Mouse (Mus musculus) lung, postnatal 10 days (tissue): Measurements from ENCODE around the gene Tbl3.
A peak's percentile ranks its signal among the peaks of the same experiment; 100 is the strongest.
"Not testable (repeated sequence)": the region's sequence is repeated elsewhere in the genome, so short reads cannot be mapped to it uniquely, and the experiment has no call there.

Experiments
- DNase-seq: peaks from one replicate; pipeline ENCODE4 v3.0.0; 2021

The Tbl3 gene

DNA sequence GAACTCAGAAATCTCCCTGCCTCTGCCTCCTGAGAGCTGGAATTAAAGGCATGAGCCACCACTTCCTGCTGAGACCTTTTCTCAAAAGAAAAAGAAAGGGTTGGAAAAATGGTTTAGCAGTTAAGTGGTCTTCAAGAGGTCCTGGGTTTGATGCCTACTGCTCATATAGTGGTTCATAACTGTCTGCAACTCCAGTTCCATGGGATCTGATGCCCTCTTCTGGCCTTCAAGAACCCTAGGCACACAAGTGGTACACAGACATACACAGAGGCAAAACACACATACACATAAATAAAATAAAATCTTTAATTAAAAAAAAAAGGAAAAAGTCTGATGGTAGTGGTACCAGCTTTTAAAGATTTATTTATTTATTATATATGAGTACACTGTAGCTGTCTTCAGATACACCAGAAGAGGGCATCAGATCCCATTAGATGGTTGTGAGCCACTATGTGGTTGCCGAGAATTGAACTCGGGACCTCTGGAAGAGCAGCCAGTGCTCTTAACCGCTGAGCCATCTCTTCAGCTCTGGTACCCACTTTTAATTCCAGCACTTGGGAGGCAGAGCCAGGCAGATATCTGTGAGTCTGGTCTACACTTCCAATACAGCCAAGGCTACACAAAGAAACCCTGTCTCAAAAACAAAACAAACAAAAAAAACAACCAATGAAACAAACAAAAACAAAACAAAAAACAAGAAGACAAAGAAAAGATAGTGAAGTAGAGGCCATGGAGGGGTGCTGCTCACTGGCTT is 18.4 kb upstream of the Tbl3 start:
- no peak for DNase-seq

DNA sequence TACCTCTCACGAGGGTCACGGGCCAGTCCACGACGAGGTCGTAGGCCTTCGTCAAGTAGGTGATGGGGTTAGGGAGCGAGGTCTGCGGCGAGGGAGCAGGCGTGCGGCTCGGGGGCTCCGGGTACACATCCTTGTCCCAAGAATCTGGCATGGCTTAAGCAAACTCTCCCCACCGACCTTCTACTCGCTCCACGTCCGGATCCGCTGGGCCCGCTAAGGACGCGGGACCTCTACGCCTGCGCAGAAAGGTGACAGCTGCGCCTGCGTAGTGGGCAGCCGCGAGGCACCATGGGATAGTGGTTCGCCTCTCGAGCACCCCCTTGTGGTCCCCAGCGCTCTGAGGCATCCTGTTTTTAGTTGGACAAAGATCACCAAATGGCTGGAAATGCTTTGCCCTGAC is 16.7 kb upstream of the Tbl3 start, which contains the start of gene Ndufb10:
Gene Ndufb10, minus strand, starts transcription at position 295 of the 400 bp plus-strand sequence.
- peak; percentile 97 for DNase-seq

DNA sequence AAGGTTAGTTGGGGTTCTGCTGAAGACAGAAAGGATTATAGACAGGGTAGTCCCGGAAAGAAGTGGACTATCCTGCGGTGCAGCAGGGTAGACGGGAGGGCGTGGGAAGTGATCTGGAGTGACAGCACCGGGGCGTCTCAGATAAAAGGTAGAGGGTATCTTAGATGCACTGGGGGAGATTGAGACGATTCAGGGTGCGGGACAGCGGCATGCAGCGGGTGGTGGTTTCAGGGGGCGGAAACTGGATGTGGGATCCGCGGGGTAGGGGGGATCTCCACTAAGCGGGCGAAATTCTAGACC is 16.4 kb upstream of the Tbl3 start:
- DNase-seq = no peak

DNA sequence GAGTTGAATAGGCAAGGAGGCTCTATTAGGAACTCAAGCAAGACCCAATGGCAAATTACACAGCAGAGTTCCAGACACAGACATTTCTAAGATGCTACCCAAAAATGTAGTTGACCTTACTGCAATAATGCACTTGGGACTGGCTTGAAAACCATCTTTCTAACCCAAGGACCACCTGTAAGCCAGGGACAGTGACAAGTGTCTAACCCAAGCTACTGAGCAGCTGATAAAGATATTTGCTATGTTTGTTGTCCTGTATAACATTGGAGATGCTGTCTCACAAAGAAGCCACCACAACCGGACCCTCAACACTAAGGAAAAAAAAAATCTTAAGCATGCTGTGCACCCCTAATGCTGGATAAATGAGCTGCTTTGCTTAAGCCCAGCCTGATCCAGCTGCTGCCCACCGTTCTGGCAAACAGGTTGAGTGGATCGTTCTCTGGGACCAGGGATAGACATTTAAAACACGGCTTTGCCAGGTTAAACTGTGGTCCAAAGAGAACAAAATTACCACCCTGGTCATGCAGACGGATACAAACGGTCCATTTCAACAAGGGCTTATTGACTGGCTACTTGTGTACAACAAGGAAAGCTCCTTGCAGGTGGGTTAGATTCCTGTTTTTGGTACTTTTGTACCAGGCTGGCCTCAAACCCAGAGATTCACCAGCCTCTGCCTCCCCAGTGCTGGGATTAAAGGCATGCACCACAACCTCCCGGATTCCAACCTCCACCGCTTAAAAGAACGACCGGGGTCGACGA is 15.8 kb upstream of the Tbl3 start:
- DNase-seq = no peak

DNA sequence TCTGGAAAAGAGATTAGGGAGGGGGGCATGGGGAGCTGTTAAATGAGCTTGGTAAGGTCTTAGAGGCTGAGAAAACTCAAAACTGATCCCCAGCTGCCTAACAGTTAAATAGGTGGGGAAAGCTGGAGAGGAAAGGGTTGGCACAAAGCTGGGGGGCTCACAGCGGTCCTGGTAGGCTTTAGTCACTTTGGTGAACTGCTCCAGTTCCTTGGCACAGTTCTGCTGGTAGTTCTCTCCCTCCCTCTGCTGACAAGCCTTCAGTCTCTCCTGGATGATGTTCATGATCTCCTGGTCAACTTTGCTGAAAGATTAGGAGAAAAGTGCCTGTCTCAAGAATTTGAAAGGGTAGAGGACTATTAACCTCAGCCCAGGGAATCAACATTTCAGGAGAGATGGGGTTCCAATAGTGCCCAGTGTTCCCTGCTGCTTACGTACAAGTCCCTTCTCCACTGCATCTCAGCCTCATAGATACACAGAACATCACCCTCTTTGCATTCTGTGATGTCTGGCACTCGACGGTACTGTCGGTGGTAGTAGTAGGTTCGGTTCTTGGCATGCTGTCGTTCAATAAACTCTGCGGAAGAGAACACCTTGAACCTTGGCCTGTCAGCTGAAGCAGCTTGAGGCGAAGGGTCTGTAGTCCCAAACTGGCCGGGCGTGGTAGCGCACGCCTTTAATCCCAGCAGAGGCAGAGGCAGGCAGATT is 14.9 kb upstream of the Tbl3 start:
- DNase-seq = no peak

DNA sequence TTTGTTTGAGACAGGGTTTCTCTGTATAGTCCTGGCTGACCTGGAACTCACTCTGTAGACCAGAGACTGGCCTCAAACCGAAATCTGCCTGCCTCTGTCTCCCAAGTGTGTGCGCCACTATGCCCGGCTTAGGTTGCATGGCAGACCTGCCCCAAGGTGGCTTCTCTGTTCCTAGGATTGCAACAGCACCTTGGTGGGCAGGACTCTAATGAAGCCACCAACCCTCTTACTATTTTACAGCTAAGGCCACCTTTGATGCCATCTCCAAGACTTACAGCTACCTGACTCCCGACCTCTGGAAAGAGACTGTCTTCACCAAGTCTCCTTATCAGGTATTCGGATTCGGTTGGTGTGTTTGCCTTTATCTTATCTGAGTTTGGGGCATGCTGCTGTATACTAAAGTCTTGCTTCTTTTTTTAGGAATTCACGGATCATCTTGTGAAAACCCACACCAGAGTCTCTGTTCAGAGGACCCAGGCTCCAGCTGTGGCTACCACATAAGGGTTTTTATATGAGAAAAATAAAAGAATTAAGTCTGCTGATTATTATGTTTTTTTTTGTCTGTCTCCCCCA is 14.0 kb upstream of the Tbl3 start:
- not testable (repeated sequence) for DNase-seq

DNA sequence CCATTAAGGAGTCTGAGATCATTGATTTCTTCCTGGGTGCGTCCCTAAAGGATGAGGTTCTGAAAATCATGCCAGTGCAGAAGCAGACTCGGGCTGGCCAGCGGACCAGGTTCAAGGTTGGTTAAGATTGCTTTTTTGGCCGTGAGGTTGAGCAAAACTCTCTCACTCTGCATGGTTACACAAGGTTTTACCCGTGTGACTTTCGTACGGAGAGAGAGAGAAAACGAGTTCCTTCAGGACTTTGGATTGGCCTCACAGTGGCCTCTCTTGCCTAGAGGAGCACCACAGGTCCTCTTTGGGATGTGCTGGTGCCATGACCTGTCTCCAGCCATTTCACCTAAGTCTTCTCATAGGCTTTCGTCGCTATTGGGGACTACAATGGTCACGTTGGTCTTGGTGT is 13.2 kb upstream of the Tbl3 start:
- not testable (repeated sequence) for DNase-seq

DNA sequence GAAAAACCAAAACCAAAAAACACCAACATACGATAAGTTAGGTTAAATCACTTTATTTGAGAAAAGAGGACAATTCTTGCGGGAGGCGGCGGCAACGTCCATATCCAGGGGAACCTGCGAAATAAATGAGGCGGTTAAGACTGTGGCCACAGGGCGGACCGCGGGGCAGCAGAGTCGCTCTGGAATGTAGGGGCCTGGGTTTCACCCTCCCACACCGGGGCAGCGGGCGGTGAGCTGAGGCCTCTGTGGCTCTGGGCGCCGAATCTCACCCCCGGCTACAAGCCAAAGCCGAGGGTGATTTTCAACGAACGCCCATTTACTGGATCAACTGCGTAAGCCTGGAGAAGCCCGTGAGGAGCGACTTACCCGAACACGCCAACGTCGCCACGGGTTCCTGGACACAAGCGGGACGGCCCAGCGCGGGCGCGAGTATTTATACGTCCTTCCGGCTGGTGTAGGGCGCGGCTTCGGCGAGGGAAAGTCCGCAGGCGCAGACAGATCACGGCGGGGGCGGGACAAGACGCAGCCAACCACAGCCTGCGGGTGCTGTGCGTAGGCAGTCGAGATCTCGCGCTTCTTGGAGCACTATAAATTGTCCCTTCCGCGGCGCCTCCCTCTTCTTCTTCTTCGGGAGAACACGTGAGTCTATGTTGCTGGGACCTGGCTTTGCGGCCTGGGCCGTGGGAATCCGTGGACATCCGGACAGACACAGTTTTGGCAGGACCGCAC is 12.2 kb upstream of the Tbl3 start:
- peak; percentile 99 for DNase-seq

DNA sequence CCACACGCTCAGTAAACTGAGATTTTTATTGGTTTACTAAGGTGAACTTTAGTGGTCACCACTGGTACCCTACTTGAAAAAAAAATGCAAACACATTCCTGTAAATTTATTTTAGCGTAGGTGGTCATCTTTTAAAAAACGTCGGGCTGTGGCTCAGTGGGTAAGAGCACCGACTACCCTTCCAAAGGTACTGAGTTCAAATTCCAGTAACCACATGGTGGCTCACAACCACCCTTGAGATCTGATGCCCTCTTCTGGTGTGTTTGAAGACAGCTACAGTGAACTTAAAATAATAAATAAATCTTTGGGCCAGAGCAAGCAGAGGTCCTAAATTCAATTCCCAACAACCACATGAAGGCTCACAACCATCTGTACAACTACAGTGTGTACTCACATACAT is 11.5 kb upstream of the Tbl3 start:
- not testable (repeated sequence) for DNase-seq

DNA sequence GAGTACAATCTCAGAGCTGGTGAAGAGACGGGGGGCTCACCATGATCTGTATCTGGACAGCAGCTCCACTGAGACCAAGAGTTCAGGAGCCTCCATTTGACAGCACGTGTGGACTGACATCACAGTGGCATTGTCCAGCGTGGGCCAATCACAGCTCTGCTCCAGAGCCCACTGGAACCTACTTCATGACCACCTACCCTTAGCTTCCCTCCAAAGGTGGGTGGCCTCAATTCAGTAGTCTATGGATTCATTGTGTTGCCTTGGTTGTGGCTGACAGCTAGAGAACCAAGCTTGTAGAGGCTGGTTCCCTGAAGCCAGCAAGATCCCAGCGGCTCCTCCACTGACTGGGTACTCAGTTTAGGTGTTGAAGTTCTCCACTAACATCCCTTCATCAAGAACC is 10.5 kb upstream of the Tbl3 start, which contains the start of the genes Rnf151 and Rps2:
Gene Rnf151, minus strand, starts transcription at position 121 of the 400 bp plus-strand sequence.
Gene Rps2, plus strand, starts transcription at position 174 of the 400 bp plus-strand sequence.
- DNase-seq = no peak

DNA sequence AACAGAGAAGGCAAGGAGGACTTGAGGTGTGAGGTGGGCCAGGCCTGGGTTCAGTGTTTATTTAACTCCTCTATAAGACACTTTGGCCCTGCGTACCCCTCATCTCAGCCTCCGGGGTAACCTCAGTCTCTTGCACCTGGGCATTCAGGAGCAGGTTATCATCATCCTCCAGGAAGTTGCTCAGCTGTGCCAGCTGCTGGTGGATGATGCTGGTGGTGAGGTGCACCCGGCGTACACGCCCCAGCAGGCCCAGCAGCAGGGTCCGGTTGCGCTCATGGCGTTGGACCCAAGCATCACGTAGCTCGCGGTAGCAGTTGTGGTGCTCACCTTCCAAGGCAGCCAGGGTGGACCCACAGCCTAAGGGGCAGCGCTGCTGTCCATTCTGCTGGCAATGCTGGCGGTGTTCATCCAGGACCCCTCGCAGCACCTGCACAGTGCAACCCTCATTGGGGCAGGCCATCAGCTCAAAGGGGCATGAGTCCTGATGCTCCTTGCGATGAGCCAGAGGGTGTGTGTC is 8.8 kb upstream of the Tbl3 start:
- no peak for DNase-seq

DNA sequence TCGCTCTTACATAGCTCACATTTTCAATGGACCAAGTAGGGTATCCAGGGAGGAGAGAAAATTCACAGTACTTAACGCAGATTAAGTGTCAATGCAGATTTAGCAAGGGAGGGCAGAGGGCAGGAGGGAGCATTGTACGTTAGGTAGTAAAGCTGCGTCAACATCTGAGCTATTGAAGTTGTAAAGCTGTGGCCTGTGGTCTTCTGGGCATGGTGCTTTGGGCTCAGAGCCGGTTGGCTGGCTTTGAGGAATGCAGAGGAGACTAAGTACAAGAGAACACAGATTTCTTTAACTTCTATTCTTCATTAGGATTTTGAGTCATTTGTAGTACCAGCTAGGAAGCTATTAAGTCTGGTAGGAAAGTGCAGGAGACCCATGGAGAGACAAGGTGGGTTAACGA is 8.1 kb upstream of the Tbl3 start:
- DNase-seq = no peak

DNA sequence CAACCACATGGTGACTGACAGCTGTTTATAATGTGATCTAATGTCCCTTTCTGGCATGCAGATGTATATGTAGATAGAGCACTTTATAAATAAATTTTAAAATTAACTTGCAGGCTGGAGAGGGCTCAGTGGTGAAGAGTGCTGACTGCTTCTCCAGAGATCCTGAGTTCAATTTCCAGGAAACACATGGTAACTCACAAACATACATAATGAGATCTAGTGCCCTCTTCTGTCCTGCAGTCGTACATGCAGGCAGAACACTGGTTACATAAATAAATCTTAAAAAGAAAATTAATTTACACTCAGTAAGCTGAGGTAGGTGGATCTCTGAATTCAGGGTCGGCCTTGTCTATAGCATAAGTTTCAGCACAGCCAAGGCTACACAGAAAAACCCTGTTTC is 1.2 kb upstream of the Tbl3 start:
- no peak for DNase-seq

DNA sequence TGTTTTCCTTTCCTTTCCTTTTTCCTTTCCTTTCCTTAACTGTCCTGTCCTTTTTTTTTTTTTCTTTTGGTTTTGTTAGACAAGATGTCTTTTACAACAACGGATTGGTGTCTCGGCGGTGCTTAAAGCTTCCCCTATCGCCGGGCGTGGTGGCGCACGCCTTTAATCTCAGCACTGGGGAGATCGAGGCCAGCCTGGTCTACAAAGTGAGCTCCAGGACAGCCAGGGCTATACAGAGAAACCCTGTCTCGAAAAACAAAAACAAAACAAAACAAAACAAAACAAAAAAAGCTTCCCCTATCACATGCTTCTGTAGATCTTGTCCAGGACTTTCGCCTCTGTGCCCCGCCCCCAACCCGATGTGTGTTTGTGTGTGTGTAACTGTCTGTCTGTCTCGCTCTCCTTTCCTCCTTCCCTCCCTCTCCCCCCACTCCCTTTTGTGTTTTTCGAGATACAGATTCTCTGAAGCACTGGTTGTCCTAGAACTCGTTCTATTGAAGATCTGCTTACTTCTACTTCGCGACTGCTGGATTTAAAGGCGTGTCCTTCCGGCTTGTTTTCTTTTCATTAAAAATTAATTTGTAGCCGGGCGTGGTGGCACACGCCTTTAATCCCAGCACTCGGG is 453 bp upstream of the Tbl3 start:
- DNase-seq = no peak

DNA sequence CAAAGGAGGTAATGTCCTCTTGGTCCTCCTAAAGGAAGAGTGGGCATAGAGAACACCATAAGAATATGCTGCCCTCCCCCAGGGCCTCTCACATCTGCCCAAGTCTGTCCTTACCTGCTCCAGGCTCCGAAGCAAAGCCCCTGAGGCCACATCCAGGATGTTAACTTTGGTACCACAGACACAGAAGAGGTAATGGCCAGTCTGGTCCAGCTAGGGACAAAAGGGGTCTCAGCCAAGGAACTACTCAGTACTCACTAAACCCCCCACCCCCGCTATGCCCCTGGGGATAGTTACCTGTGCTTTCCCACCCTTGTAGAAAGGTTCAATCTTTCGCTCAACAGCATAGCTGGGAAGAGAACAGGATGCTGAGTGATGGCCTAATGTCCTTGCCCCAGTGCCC is 1.6 kb downstream of the Tbl3 start:
- DNase-seq = no peak

DNA sequence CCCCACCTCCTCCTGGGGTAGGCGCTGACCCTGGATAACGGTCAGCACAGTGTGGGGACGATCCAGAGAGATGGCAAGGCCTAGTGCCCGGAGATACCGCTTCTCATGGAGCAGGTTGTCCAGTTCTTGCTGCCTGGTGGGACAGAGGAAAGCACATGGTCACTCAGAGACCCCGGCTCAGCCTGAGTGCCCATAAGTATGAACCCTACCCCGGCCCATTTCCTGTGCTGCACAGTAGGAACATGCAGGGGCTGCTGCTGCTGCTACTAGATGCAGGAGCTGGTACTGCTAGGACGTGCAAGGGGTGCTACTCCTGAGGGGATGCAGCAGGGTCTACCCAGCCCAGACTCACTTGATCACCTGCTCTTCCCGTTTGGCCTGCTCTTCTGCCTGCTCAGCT is 6.2 kb downstream of the Tbl3 start:
- DNase-seq = no peak

DNA sequence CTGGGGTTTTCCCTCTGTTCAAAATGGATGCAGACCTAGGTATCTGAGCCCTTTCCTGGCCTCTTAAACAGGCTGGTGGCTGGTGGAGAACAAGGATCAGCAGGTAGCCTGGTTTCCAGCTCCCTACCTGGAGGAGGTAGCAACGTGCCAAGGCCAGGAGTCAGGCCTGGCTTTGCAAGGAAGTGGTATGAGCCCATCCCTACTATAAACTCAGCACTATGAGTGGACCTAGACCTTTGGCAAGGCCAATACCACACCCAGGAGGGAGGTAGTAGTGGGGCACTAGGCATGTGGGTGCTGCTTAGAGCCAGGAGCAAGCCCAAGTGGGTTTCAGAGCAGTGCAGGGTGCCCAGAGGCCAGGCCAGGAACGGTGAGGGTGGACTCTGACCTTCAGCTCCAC is 8.0 kb downstream of the Tbl3 start:
- DNase-seq = no peak

DNA sequence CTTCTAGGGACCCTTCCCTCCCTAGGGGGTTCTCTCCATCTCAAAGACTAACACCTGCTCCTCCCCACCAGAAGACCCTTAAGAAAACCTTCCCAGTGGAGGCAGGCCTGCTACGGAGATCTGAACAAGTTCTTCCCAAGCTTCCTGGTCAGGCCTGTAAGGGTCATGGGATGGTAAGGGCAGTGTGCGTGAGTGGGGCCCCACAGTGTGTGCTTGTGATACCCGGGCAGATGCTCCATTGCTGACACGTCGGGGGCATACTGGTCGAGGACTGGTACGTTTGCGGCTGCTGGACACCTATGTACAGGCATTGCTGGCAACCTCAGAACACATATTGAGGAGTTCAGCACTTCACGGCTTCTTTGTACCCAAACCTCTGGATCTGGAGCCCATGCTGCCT is 8.7 kb downstream of the Tbl3 start:
- DNase-seq = no peak

DNA sequence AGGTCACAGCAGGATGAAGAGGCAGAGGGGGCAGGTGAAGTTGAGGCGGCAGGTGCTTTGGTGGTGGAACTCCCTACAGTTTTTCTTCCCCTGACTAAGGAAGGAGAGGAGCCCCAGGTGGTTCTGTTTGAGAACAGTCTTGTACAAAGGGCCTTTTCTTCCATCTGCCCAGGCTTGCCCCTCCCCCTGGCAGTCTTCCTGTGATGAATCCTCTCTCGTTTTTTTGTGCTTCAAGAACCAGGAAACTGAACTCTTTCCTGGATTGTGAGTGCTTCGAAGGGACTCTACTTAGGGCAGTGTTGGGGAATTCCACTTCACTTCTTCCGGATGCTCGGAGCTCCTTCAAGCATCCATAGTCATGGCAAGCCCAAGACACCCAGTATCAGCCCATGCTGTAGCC is 9.5 kb downstream of the Tbl3 start:
- DNase-seq = no peak

DNA sequence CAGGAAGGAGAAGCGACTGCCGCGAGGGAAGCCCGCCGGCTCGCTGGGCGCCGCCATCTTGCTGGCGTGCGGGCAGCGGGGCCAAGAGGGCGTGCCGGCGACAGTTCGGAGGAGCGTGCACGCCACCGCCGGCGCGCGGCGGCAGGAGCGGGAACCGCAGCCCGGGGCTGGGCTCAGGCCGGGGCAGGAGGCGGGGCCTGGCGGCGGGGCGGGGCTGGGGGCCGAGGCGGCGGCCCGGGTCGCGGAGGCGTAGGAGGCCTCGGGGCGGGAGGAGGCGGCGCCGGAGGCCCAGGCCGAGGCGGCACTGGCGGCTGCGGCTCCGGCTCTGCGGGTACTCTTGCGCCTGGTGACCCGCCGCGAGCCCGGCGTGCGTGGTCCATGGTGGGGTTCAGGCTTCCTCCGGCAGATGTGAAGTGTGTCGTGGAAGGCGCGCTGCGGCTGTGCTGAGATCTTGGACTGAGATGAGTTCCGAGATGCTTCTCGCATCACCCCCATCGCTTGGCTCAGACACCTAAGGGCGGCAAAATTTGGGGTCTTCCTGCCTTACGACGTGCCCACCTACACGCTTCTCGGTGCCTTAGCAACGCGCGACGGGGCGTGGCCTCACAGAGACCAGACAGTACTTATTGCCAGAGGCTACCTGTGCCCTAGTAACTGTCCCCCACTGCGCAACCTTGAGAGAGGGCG is 11.3 kb downstream of the Tbl3 start, which contains the start of the genes Gfer and Noxo1:
Gene Gfer, minus strand, starts transcription at position 146 of the 687 bp plus-strand sequence.
Gene Noxo1, plus strand, starts transcription at position 224 of the 687 bp plus-strand sequence.
- DNase-seq = peak; percentile 91

DNA sequence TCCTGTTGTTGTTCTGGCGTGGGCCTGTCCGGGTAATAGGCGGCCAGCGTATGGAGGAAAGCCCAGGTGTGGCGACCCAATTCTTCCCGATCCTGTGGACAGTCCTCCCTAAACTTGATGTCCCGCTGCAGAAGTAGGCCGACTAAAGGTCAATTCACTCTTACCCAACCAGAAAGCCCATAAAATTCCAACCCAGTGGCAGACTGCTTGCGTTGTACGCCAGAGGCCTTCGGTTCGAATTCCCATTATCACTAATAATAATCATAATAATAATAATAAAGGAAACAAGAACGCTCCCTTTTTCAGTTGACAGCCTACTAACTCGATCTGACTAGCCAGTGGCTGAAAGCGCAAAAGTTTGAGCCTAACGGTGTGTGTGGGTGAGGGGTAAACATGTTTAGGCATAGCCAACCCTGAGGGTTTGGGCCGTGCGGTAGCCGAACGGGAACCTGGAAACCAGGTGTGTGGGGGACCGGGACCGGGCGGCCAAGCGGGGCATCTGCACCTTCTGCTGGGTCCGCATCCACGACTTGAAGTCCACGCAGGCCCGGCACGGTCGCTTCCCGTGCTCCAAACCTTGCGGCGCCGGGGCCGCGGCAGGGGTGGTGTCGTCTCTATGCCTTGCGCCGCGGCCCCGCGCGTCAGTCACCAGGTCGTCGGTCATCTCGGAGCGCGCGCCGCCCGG is 12.0 kb downstream of the Tbl3 start:
- DNase-seq = no peak
